Mouse (Mus musculus): ENCODE measurements at regions not wholly inside any gene's neighbourhood (a gene's known extent, or its start where the extent isn't known, plus 50 kb on each side); places are given as distances from the start of the nearest gene placed in this dataset.

DNA sequence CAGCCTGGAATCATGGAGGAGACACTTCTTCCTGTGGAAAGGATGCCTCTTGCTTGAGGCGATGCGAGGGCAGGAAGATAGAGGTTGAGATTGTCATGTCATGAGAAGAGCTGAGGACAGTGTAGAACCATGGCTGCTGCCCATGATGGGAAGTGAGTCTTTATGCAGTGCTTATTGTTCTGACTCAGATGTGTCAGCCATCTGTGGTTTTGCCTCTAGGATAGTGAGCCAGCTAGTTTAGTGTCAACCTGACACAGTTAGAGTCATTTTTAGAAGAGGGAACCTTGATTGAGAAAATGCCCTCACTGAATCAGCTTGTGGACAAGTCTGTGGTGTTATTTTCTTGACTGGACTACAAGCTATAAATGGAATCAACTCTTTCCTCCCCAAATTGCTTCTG, 107.1 kb upstream of the Veph1 start:
- peaks cover 4% of the 10 kb centered on the region; the same call in 1 of the 2 replicates for H3K4me1 ChIP-seq
- no peak overlapping the region for H3K4me2 ChIP-seq (replicated peaks)
- no peak overlapping the region for H3K9ac ChIP-seq
- ATAC-seq (ENCODE audit: low FRiP score) = no peak
- 89% methylated on average over 2 of the region's 2 CpGs for WGBS
- H3K27me3 ChIP-seq = no peaks in the 10 kb centered on the region
- no peak overlapping the region for H3K27ac ChIP-seq
- no peaks in the 10 kb centered on the region for H3K9me3 ChIP-seq (replicated peaks)
- H3K4me3 ChIP-seq = no peak overlapping the region
- no peaks in the 10 kb centered on the region for H3K36me3 ChIP-seq

DNA sequence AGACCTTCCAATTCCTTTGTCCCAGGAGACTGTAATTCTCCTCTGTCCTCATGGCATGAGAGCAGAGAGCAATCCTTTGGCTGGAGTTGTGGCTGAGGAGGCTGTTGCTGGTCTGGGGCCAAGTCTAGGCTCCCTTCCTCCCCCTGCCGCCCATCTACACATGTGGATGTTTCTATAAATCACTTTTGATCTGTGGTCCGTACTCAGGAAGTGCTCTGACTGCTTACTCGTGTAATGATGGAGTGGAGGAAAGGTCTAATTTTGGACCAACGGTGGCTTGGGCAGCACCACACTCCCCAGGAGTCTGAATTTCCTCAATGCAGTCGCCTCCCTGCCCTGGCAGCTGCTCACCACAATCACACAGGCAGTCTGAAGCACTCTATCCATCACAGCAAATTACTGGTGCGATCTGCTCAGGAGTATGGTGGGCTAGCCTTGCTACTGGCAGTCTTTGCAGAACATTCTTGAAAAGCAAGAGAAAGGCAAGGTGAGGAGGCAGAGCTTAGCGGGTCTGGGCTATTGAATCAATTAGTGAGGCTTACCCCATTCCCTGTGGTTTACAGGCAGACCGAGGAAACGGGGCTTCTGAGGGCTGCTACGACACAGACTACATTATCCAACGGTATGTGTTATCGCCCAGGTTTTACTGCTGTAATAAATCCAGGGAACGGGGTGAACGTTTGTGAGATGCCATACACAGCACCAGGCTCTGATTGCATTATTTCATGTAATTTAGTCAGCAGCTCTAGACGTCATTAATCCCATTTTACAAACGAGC, 104.3 kb upstream of the Veph1 start:
- 64% methylated on average over 16 of the region's 16 CpGs for WGBS
- Histone ChIP-seq H3K27ac (no peak overlapping the region), H3K27me3 (no peaks in the 10 kb centered on the region), H3K9me3 (replicated peaks) (no peaks in the 10 kb centered on the region), H3K4me2 (replicated peaks) (no peak overlapping the region), H3K9ac (no peak overlapping the region), H3K4me1 (peaks cover 4% of the 10 kb centered on the region; the same call in 1 of the 2 replicates), H3K36me3 (no peaks in the 10 kb centered on the region), H3K4me3 (no peak overlapping the region)
- ATAC-seq (ENCODE audit: low FRiP score) = no peak

DNA sequence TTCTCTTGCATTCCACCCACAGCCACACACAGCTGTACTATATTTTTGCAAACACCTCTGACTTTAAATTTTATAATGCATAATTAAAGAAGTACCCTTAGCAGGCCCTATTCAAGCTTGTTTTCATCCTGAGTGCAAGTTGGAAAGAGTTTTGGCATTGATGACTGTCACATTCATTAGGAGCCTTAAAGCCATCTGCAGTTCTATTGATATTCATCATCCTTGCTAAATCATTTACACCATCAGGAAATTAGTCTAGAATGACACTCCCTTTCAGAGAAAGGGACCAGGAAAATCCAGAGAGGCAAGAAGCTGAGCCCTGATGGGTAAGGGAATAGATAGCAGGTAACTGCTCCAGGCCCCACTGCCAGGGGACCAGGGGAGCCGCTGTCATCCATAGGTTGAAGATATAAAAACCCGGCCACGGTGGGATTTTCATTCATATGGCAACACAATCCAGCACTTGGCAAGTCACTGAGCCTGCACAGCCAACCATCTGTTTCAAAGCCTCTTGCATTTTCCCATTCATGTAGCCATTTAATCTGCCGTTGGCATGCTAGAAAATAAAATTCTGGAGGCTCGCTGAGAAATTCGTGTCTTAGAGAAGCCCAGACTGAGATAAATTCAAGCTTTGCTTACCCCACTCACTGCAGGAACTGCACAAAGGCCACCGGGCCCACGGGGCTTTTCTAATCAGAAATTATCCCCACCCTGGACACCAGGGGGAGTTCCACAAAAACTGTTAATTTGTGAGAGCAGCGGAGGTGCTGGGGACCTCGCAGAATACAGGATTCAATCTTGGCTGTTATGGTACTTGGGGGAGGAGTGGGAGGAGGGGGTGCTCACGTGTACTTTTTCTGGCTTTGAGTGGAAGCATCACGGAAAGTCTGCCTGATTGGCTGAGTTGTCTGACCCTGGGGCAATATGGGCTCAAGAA, 101.8 kb upstream of the Veph1 start:
- no peaks in the 10 kb centered on the region for H3K27me3 ChIP-seq
- no peaks in the 10 kb centered on the region for H3K36me3 ChIP-seq
- no peak for ATAC-seq (ENCODE audit: low FRiP score)
- H3K9ac ChIP-seq = no peak overlapping the region
- no peak overlapping the region for H3K4me2 ChIP-seq (replicated peaks)
- H3K4me1 ChIP-seq = peaks cover 4% of the 10 kb centered on the region; the same call in 1 of the 2 replicates
- no peak overlapping the region for H3K4me3 ChIP-seq
- no peaks in the 10 kb centered on the region for H3K9me3 ChIP-seq (replicated peaks)
- H3K27ac ChIP-seq = no peak overlapping the region
- 62% methylated on average over 12 of the region's 12 CpGs for WGBS

DNA sequence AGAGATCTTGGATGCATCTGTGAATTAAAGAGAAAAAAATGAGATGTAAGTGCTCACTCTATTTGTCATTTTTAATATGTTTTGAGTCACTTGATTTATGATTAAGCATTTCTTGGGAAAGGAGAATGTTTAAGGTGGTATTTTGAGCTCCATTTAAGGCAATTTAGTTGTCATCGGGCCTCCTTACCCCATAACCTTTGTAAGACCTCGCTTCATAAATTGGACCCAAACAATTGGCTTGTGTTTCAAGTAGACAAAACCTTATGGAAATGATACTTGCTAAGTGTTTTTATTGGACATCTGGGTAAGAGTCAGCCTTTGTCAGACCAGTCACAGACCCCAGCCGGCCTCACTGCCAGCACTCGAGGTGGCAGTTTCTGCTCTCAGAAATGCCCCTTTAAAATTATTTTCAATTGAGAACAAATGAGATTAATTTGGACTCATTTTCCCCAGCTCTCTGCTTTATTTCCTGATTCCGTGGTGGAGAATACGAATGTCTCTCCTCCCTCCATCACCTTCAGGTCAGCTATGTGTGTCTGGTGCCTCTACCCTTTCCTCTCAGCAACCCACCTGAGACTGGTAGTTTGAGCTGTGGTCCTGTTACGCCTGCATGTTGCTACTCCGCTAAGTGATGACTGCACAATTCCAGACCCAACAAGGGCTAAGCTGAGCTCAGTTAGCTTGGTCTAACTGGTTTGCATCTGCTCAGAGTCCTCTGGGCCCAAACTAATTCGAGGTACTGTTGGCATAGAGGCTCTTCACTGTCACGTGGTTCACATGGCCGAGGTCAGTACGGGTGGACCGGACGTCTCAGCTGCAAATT, 78.7 kb upstream of the Veph1 start:
- WGBS = 80% methylated on average over 14 of the region's 14 CpGs

DNA sequence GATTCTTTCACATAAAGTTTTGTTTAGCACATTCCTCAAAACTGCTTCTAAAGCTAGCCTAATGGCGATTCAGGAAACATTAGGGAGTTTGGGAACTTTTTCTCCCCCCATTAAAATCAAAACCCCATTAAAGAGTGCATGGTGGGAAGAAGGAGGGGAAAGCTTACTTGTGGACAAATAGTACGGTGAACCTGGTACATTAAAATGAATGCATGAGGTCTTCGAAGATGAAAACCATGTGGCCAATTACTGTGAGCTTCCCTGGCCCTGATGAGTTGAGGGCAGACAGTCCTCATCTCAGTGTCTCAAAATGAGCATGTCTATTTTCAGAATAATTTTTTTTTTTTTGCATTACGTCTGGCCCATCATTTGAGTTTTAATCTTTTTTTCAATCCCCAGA, 78.0 kb upstream of the Veph1 start:
- Histone ChIP-seq H3K4me1 (no peaks in the 10 kb centered on the region), H3K9me3 (replicated peaks) (no peaks in the 10 kb centered on the region), H3K9ac (no peak overlapping the region), H3K4me2 (replicated peaks) (no peak overlapping the region), H3K4me3 (no peak overlapping the region), H3K27ac (no peak overlapping the region), H3K36me3 (no peaks in the 10 kb centered on the region), H3K27me3 (no peaks in the 10 kb centered on the region)
- ATAC-seq (ENCODE audit: low FRiP score) = no peak
- 83% methylated on average over 4 of the region's 4 CpGs for WGBS

More for the DNA sequence above, 78.7 kb upstream of the Veph1 start:
- Histone ChIP-seq H3K27ac (no peak overlapping the region), H3K9ac (no peak overlapping the region), H3K4me1 (no peaks in the 10 kb centered on the region), H3K36me3 (no peaks in the 10 kb centered on the region), H3K27me3 (no peaks in the 10 kb centered on the region), H3K4me2 (replicated peaks) (no peak overlapping the region), H3K9me3 (replicated peaks) (no peaks in the 10 kb centered on the region), H3K4me3 (no peak overlapping the region)
- no peak for ATAC-seq (ENCODE audit: low FRiP score)

DNA sequence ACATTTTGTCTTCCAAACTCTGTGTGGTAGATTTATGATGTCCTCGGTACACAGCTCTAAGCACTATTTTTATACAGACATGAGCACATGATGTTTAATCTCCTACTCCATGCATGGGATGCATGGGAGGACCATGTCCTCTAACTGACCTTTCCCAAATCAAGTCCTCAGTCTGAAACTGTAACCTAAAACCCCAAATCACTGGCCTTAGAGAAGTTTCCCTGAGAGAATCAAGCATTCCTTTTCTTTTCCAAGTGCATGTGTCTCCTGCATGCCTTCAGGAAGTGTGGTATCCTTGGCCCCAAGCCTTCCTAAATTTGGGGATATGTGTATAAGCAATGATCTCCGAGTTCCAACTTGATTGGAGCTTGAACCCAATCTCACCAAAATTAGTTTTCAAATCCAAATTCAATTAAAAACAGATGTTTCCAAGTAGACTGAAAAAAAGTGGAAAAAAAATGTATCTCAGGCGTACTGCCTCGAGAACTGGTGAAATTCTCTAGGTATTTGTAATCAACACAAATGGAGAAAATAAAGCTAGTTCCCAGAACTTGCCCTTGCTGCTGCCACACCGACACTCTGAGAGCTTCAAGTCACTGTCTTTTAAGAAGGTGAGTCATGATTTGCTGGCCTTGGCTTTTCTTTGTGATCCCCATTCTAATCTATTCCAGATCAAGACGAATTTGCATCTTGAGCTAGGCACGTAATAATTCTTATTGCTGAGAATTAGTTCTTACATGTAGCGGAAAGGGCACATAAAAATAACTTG, 77.4 kb upstream of the Veph1 start:
- Histone ChIP-seq H3K4me1 (no peaks in the 10 kb centered on the region), H3K9me3 (replicated peaks) (no peaks in the 10 kb centered on the region), H3K27me3 (no peaks in the 10 kb centered on the region), H3K4me3 (no peak overlapping the region), H3K4me2 (replicated peaks) (no peak overlapping the region), H3K27ac (no peak overlapping the region), H3K36me3 (no peaks in the 10 kb centered on the region), H3K9ac (no peak overlapping the region)
- WGBS = 74% methylated on average over 8 of the region's 8 CpGs
- no peak for ATAC-seq (ENCODE audit: low FRiP score)
